Mouse (Mus musculus) erythroblast, embryonic 14.5 days (primary cell): ENCODE results near the gene Cldn24.

Experiments
- GATA1 ChIP-seq: IDR thresholded peaks from 2 replicates; pipeline ENCODE4 v1.6.1; 2012; ENCODE audit warnings: low read length, inconsistent platforms, mixed read lengths
- TAL1 ChIP-seq: IDR thresholded peaks from 3 replicates; pipeline ENCODE4 v1.6.1; 2012; ENCODE audit warnings: low read length, inconsistent platforms, mixed read lengths

GRCm38 (mm10) chr8:47849842-47850241, 27.9 kb downstream of the Cldn24 start:
- TF ChIP-seq GATA1 (no peak), TAL1 (no peak)
